In the genomic region with DNA sequence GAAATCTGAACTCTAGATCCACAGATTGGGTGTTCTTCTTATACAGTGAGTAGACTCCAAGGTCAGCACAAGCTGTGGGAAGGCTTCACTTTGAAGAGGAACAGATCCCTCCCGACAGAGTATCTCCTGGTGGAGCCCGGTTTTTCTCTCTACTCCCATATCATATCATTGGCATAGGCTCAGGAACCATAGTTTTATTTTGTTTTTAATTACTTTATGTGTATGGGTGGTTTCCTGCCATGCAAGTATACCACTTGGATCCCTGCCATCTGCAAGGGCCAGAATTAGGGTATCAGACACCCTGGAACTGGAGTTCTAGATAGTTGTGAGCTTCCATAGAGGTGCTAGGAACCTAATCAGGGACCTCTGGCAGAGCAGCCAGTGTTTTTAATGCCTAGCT, we compare ENCODE assay signal across 35 mouse cellular contexts.
"Had no signal": no experiment of that assay in that cellular context is flagged by ENCODE, and none has a peak within 500 bp of the region (broad histone marks: within the 10 kb centered on the region; RNA-seq: fewer than 3 reads in every experiment).

No protein-coding gene starts in this region.

- H3K27ac ChIP-seq: heart, embryonic 10.5 days; heart, embryonic 13.5 days; heart, embryonic 15.5 days; hindbrain, embryonic 10.5 days; hindbrain, embryonic 12.5 days; hindbrain, embryonic 13.5 days; hindbrain, embryonic 14.5 days; hindbrain, embryonic 15.5 days; hindbrain, postnatal 0 days; intestine, embryonic 15.5 days; kidney, embryonic 15.5 days; kidney, postnatal 0 days; layer of hippocampus, adult 2 months had no signal

- H3K4me1 ChIP-seq: hindbrain, embryonic 10.5 days; hindbrain, embryonic 12.5 days; hindbrain, embryonic 15.5 days; intestine, embryonic 15.5 days; kidney, embryonic 15.5 days had no signal

- H3K27me3 ChIP-seq: heart, embryonic 12.5 days; heart, embryonic 13.5 days; heart, embryonic 15.5 days; hindbrain, embryonic 12.5 days; hindbrain, embryonic 13.5 days; hindbrain, embryonic 15.5 days; intestine, embryonic 15.5 days; kidney, embryonic 15.5 days had no signal

- H3K9ac ChIP-seq: heart, embryonic 12.5 days; heart, embryonic 13.5 days; heart, embryonic 15.5 days; hindbrain, embryonic 12.5 days; hindbrain, embryonic 13.5 days; hindbrain, embryonic 14.5 days; hindbrain, embryonic 15.5 days; intestine, embryonic 15.5 days; kidney, embryonic 15.5 days had no signal

- ATAC-seq: hindbrain, embryonic 16.5 days; hindbrain, postnatal 0 days; inflammation-experienced regulatory T-cells, adult 6 months; intestine, embryonic 15.5 days; intestine, embryonic 16.5 days; intestine, postnatal 0 days had no signal

- DNase-seq: heart, postnatal 10 days; heart, postnatal 14 days; heart, postnatal 36 days; heart, postnatal 4 days; kidney, adult 11 months; kidney, adult 18-20 months; kidney, adult 2 months; kidney, adult 8-10 months; kidney, adult 9 months; kidney, postnatal 10 days; kidney, postnatal 14 days; kidney, postnatal 25 days; kidney, postnatal 36 days; kidney, postnatal 4 days; layer of hippocampus, adult 9-11 months; layer of hippocampus, postnatal 36 days had no signal

- H3K4me2 ChIP-seq: heart, embryonic 11.5 days; heart, embryonic 12.5 days; heart, embryonic 13.5 days; heart, embryonic 15.5 days; hindbrain, embryonic 12.5 days; hindbrain, embryonic 13.5 days; hindbrain, embryonic 14.5 days; hindbrain, embryonic 15.5 days; intestine, embryonic 15.5 days; kidney, embryonic 15.5 days had no signal

- H3K4me3 ChIP-seq: heart, embryonic 10.5 days; heart, embryonic 12.5 days; heart, embryonic 13.5 days; heart, embryonic 15.5 days; hindbrain, embryonic 10.5 days; hindbrain, embryonic 12.5 days; hindbrain, embryonic 13.5 days; hindbrain, embryonic 15.5 days; intestine, embryonic 15.5 days; kidney, embryonic 15.5 days; layer of hippocampus, adult 2 months had no signal

- H3K9me3 ChIP-seq: heart, embryonic 10.5 days; heart, embryonic 12.5 days; heart, embryonic 13.5 days; heart, embryonic 15.5 days; hindbrain, embryonic 10.5 days; hindbrain, embryonic 12.5 days; hindbrain, embryonic 13.5 days; hindbrain, embryonic 15.5 days; intestine, embryonic 15.5 days; kidney, embryonic 15.5 days had no signal
